Comparison of ENCODE assay signal across 11 mouse cellular contexts in the genomic region with DNA sequence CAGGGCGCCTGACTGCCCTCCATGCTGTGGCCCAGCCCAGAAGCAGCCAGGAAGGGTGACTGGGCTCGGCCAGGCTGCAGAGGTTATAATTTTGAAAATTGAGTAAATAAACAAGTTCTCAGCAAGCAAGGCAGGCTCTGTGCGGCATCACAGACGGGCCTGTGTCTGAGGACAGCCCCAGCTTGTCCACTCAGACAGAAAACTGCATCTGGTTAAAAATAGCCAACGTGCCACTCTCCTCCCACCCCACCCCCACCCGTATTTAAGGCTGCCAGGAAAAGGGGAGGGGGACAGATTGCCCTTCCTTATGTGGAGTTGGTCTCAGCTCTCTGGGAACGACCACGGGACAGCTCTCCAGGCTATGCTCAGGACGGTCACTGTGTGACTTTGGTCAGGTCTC. TPM values are rescaled to one million over a fixed set of nuclear protein-coding genes. Genes with fewer than 3 reads are reported as not detected.
DNase-seq lines count a peak whose midpoint lies in the region; ATAC-seq and TF ChIP-seq lines count a peak whose summit lies in the region.
"Had no signal": no experiment of that assay in that cellular context is flagged by ENCODE, and none has a peak within 500 bp of the region (broad histone marks: within the 10 kb centered on the region; RNA-seq: fewer than 3 reads in every experiment).

No protein-coding gene starts in this region.

- 10% methylated on average over 9 of the region's 9 CpGs for WGBS in heart, embryonic 15.5 days
- WGBS in midbrain, embryonic 12.5 days = 34% methylated on average over 9 of the region's 9 CpGs
- 41% methylated on average over 9 of the region's 9 CpGs for WGBS in midbrain, embryonic 15.5 days
- 17% methylated on average over 9 of the region's 9 CpGs for WGBS in intestine, embryonic 15.5 days
- WGBS in stomach, postnatal 0 days = 17% methylated on average over 9 of the region's 9 CpGs

- H3K9me3 ChIP-seq in heart, embryonic 15.5 days (replicated peaks) = no peaks in the 10 kb centered on the region
- no peaks in the 10 kb centered on the region for H3K9me3 ChIP-seq in midbrain, embryonic 12.5 days
- no peaks in the 10 kb centered on the region for H3K9me3 ChIP-seq in midbrain, embryonic 15.5 days
- H3K9me3 ChIP-seq in intestine, embryonic 15.5 days = no peaks in the 10 kb centered on the region
- H3K9me3 ChIP-seq in stomach, postnatal 0 days (ENCODE audit: control insufficient read depth, low read length) = no peaks in the 10 kb centered on the region
- H3K9me3 ChIP-seq: liver, embryonic 15.5 days had no signal

- intact Hi-C loops in heart, postnatal 10 days (cut with DNase I) = no loop called here

- TF ChIP-seq EP300 in stomach, postnatal 0 days (optimal IDR thresholded peaks at IDR 0.05) = no peak

- H3K4me1 ChIP-seq in heart, embryonic 15.5 days (replicated peaks) = peaks cover 85% of the 10 kb centered on the region
- peaks cover 13% of the 10 kb centered on the region for H3K4me1 ChIP-seq in midbrain, embryonic 12.5 days
- peaks cover 6% of the 10 kb centered on the region; the same call in 1 of the 2 replicates for H3K4me1 ChIP-seq in midbrain, embryonic 15.5 days
- peaks cover 47% of the 10 kb centered on the region for H3K4me1 ChIP-seq in intestine, embryonic 15.5 days (replicated peaks)
- H3K4me1 ChIP-seq in stomach, postnatal 0 days (replicated peaks; ENCODE audit: control insufficient read depth, insufficient read depth) = peaks cover 7% of the 10 kb centered on the region; the same call in 1 of the 2 replicates

- peak; percentile 43 for ATAC-seq in heart, embryonic 15.5 days (replicated peaks; ENCODE audit: insufficient number of reproducible peaks, insufficient read depth, low FRiP score, low read depth)
- no peak for ATAC-seq in midbrain, embryonic 12.5 days (ENCODE audit: low FRiP score, low read depth)
- ATAC-seq in midbrain, embryonic 15.5 days (replicated peaks) = no peak
- peak; percentile 22; the same call in 1 of the 2 replicates for ATAC-seq in intestine, embryonic 15.5 days
- ATAC-seq in stomach, postnatal 0 days (ENCODE audit: low FRiP score, low TSS enrichment) = peak; percentile 7; the same call in 1 of the 2 replicates

- H3K36me3 ChIP-seq in heart, embryonic 15.5 days = 0 out of 2 replicates have a peak, but pooled peaks cover 3% of the 10 kb centered on the region
- H3K36me3 ChIP-seq in midbrain, embryonic 12.5 days = no peaks in the 10 kb centered on the region
- no peaks in the 10 kb centered on the region for H3K36me3 ChIP-seq in midbrain, embryonic 15.5 days (replicated peaks)
- H3K36me3 ChIP-seq in intestine, embryonic 15.5 days = no peaks in the 10 kb centered on the region
- no peaks in the 10 kb centered on the region; the same call in 1 of the 2 replicates for H3K36me3 ChIP-seq in stomach, postnatal 0 days (ENCODE audit: control insufficient read depth, insufficient read depth, low read length)
- H3K36me3 ChIP-seq: liver, embryonic 15.5 days had no signal

- H3K4me3 ChIP-seq in heart, embryonic 15.5 days = 0 out of 2 replicates have a peak overlapping the region, but pooled peaks have one; percentile 7
- no peak overlapping the region for H3K4me3 ChIP-seq in midbrain, embryonic 12.5 days
- no peak overlapping the region for H3K4me3 ChIP-seq in midbrain, embryonic 15.5 days
- no peak overlapping the region for H3K4me3 ChIP-seq in intestine, embryonic 15.5 days (replicated peaks)
- H3K4me3 ChIP-seq in stomach, postnatal 0 days (ENCODE audit: low read depth, low read length) = no peak overlapping the region
- H3K4me3 ChIP-seq: liver, embryonic 15.5 days had no signal

- peak overlapping the region; percentile 52; the same call in 1 of the 2 replicates for H3K9ac ChIP-seq in heart, embryonic 15.5 days
- no peak overlapping the region for H3K9ac ChIP-seq in midbrain, embryonic 12.5 days (replicated peaks)
- no peak overlapping the region for H3K9ac ChIP-seq in midbrain, embryonic 15.5 days
- 0 out of 2 replicates have a peak overlapping the region, but pooled peaks have one; percentile 26 for H3K9ac ChIP-seq in intestine, embryonic 15.5 days
- peak overlapping the region; percentile 13; the same call in 1 of the 2 replicates for H3K9ac ChIP-seq in stomach, postnatal 0 days (ENCODE audit: low read length)
- H3K9ac ChIP-seq: liver, embryonic 15.5 days had no signal

- peak overlapping the region; percentile 94 for H3K27ac ChIP-seq in heart, embryonic 15.5 days
- H3K27ac ChIP-seq in midbrain, embryonic 12.5 days (replicated peaks) = peak overlapping the region; percentile 39; the same call in 1 of the 2 replicates
- H3K27ac ChIP-seq in midbrain, embryonic 15.5 days = no peak overlapping the region
- H3K27ac ChIP-seq in intestine, embryonic 15.5 days = peak overlapping the region; percentile 74
- peak overlapping the region; percentile 78 for H3K27ac ChIP-seq in stomach, postnatal 0 days (replicated peaks)
- H3K27ac ChIP-seq: liver, embryonic 15.5 days had no signal

- no peaks in the 10 kb centered on the region for H3K27me3 ChIP-seq in heart, embryonic 15.5 days
- no peaks in the 10 kb centered on the region for H3K27me3 ChIP-seq in midbrain, embryonic 12.5 days
- no peaks in the 10 kb centered on the region for H3K27me3 ChIP-seq in midbrain, embryonic 15.5 days (replicated peaks)
- H3K27me3 ChIP-seq in intestine, embryonic 15.5 days (replicated peaks) = no peaks in the 10 kb centered on the region
- H3K27me3 ChIP-seq in stomach, postnatal 0 days (ENCODE audit: control insufficient read depth, insufficient read depth, low read length) = no peaks in the 10 kb centered on the region
- H3K27me3 ChIP-seq: liver, embryonic 15.5 days had no signal

- peak overlapping the region; percentile 42; the same call in 1 of the 2 replicates for H3K4me2 ChIP-seq in heart, embryonic 15.5 days
- no peak overlapping the region for H3K4me2 ChIP-seq in midbrain, embryonic 12.5 days (replicated peaks)
- H3K4me2 ChIP-seq in midbrain, embryonic 15.5 days = no peak overlapping the region
- no peak overlapping the region for H3K4me2 ChIP-seq in intestine, embryonic 15.5 days (replicated peaks)
- H3K4me2 ChIP-seq in stomach, postnatal 0 days (replicated peaks; ENCODE audit: low read depth) = no peak overlapping the region
- H3K4me2 ChIP-seq: liver, embryonic 15.5 days had no signal

- no peak for TF ChIP-seq CTCF in stomach, postnatal 0 days (IDR thresholded peaks at IDR 0.05; ENCODE audit: low read depth)

- no peak for DNase-seq in heart, postnatal 10 days
- no peak for DNase-seq in stomach, postnatal 0 days (ENCODE audit: low spot score)
- DNase-seq in layer of hippocampus, adult 9-10 months (ENCODE audit: low spot score) = no peak
- DNase-seq in left cerebral cortex, adult 8-10 months (ENCODE audit: low spot score in 2 of 2) = no peak
- DNase-seq: cerebellum, adult 9-10 months; right cerebral cortex, postnatal 4 days had no signal

RNA-seq across cellular contexts. Expression of a gene that starts 12.1 kb away (rescaled TPM):
- 43.0 and 57.4 TPM in 2 replicates for polyA plus RNA-seq in heart, embryonic 15.5 days (2015; fragmentation: Nextera tagmentation; extraction: Ambion mirVana)
- total RNA-seq in heart, postnatal 10 days (2021) = 10 to 100 TPM; 40.4 to 46.2 TPM
- 27.0 and 29.1 TPM in 2 replicates for polyA plus RNA-seq in midbrain, embryonic 12.5 days (2016; fragmentation: Nextera tagmentation; extraction: Ambion mirVana)
- 29.7 and 31.3 TPM in 2 replicates for polyA plus RNA-seq in midbrain, embryonic 15.5 days (2015; fragmentation: Nextera tagmentation; extraction: Ambion mirVana)
- 40.4 and 42.2 TPM in 2 replicates for polyA plus RNA-seq in intestine, embryonic 15.5 days (2015; fragmentation: Nextera tagmentation; extraction: Ambion mirVana)
- polyA plus RNA-seq in stomach, postnatal 0 days (2015; fragmentation: Nextera tagmentation; extraction: Ambion mirVana) = 90.7 and 101 TPM in 2 replicates
- total RNA-seq in left cerebral cortex, adult 8-10 months (2022) = 10 to 100 TPM; 24.7 to 31.8 (median 28.4) TPM

RNA-seq across cellular contexts. Expression of a gene that starts 41.0 kb away (rescaled TPM):
- polyA plus RNA-seq in heart, embryonic 15.5 days (2015; fragmentation: Nextera tagmentation; extraction: Ambion mirVana) = 23.8 and 28.3 TPM in 2 replicates
- 10 to 100 TPM; 25.4 to 25.7 TPM for total RNA-seq in heart, postnatal 10 days (2021)
- polyA plus RNA-seq in midbrain, embryonic 12.5 days (2016; fragmentation: Nextera tagmentation; extraction: Ambion mirVana) = 80.3 and 83.2 TPM in 2 replicates
- polyA plus RNA-seq in midbrain, embryonic 15.5 days (2015; fragmentation: Nextera tagmentation; extraction: Ambion mirVana) = 324 and 330 TPM in 2 replicates
- polyA plus RNA-seq in intestine, embryonic 15.5 days (2015; fragmentation: Nextera tagmentation; extraction: Ambion mirVana) = 21.2 and 22.1 TPM in 2 replicates
- polyA plus RNA-seq in stomach, postnatal 0 days (2015; fragmentation: Nextera tagmentation; extraction: Ambion mirVana) = 9.3 and 9.5 TPM in 2 replicates
- 100 to 1,000 TPM; 883 to 958 (median 954) TPM for total RNA-seq in left cerebral cortex, adult 8-10 months (2022)

Comparison
In these comparisons a context has a peak if more than half of its experiments do, and no peak if none do; other contexts are left out.
1. ATAC-seq: peak in heart, embryonic 15.5 days (single experiment), intestine, embryonic 15.5 days (single experiment) and stomach, postnatal 0 days (single experiment); none in midbrain, embryonic 12.5 days (single experiment) and midbrain, embryonic 15.5 days (single experiment).
2. H3K9ac ChIP-seq: peak in heart, embryonic 15.5 days (single experiment), intestine, embryonic 15.5 days (single experiment) and stomach, postnatal 0 days (single experiment); none in midbrain, embryonic 12.5 days (single experiment) and midbrain, embryonic 15.5 days (single experiment).